Mouse (Mus musculus): Measurements from ENCODE around the gene Lmntd1.
A peak's percentile ranks its signal among the peaks of the same experiment; 100 is the strongest.

Lmntd1 gene

DNA sequence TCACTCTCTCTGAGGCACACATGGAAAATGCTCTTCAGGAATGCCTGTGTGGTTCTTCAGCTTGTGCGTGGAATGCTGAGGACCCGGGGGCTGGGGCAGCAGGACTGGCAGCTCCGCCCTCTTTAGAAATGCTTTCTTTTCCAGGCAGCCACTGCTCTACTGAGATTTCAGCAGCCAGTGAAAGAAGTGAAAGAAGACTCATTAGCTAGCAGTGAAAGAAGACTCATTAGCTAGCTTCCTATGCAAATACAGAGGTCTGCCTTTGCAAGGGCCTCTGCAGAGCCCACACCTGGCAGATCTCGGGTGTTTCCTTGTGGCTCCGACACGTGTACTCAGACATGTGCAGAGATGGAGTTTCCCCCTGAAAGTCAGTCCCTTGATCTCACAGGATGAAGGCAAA, 234.9 kb downstream of the Lmntd1 start:
- DNase-seq (ENCODE audit: low read depth, low spot score), result no peak

- DNase-seq (ENCODE audit: low read depth, low spot score), result no peak
These were observed 235.4 kb downstream of the Lmntd1 start for GRCm38 (mm10) chr6:145378689-145379088.

DNA sequence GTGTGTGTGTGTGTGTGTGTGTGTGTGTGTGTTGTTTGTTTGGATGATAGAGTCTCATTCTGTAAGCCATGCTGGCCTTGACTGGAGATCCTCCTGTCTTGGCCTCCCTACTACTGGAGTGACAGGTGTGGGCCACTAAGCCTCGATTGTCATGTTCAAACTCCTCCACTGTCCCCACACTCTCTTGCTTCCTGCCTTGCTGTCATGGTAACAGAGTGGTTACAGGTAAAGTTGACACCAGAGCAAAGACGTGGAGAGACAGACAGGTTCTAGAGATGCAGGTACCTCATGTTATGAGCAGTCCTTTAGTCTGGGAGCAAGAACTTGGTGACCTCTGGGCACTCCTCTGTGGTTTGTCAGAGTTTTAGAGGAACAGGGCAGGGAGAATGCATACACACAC, 239.7 kb downstream of the Lmntd1 start:
- DNase-seq (ENCODE audit: low read depth, low spot score), result no peak

GRCm38 (mm10) chr6:145373712-145374221, 240.4 kb downstream of the Lmntd1 start:
- no peak for DNase-seq (ENCODE audit: low read depth, low spot score)

- DNase-seq (ENCODE audit: low read depth, low spot score), result no peak
These were observed 242.1 kb downstream of the Lmntd1 start for GRCm38 (mm10) chr6:145372066-145372465.

GRCm38 (mm10) chr6:145371586-145371985, 242.5 kb downstream of the Lmntd1 start:
- DNase-seq (ENCODE audit: low read depth, low spot score), result no peak

- peak; percentile 23 for DNase-seq (ENCODE audit: low read depth, low spot score)
These were observed 243.8 kb downstream of the Lmntd1 start for GRCm38 (mm10) chr6:145370302-145370701.

- no peak for DNase-seq (ENCODE audit: low read depth, low spot score)
These were observed 244.8 kb downstream of the Lmntd1 start for GRCm38 (mm10) chr6:145369290-145369689.

DNA sequence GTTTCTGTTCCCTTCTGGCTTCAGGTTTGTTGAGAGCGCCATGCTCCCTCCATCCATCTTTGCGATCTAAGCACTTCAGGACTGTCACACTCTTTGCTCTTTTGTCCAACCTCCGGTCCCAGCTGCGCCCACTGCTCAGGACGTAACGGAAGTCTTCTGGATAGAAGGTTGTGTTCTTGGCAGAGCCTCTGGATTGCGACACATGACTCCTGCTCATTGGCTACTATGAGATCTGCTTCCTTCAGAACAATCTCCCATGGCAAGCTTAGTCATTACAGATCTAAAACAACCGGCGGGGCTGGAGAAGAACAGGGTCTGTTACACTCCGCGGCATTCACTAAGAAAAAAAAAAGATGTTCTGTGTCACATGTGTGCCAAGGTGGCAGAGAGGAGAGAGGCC, 247.6 kb downstream of the Lmntd1 start:
- DNase-seq (ENCODE audit: low read depth, low spot score), result peak; percentile 62

DNA sequence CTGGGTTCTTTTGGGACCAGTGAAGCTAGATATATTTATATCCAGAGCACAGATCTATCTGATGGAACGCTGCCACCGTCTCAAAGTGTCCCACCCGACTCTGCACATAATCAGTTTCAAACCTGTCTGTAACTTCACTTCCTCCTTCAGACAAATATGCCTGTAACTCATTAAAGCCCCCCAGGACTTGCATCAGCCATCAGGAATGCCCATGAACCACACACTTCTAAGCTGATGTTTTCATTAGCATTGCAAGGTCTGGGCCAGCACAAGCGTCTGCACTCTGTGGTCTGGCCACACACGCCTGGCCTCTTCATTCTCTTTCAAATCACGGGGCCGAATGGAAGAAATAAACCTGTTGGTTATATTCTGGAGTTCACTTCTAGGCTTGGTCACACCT, 250.4 kb downstream of the Lmntd1 start:
- DNase-seq (ENCODE audit: low read depth, low spot score), result no peak

GRCm38 (mm10) chr6:145361109-145361694, 252.9 kb downstream of the Lmntd1 start:
- DNase-seq (ENCODE audit: low read depth, low spot score), result no peak

GRCm38 (mm10) chr6:145359470-145360430, 254.4 kb downstream of the Lmntd1 start:
- peak; percentile 39 for DNase-seq (ENCODE audit: low read depth, low spot score)

DNA sequence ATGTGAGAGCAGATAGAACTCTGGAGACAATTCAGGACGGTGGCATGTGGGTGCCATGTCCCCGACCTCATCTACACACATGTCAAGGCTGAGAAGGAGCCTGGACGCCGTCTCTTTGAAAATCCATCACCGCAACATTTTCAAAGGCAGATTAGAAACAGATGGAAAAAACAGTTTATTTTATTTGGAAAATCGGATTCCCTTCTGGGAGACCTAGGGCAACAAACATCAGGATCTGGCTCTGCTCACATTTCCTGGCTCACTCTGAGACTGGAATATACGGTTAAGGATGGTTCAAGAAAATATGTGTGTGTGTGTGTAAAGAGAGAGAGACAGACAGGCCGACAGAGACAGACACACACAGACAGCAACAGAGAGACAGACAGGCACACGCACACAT, 256.1 kb downstream of the Lmntd1 start:
- no peak for DNase-seq (ENCODE audit: low read depth, low spot score)

- DNase-seq (ENCODE audit: low read depth, low spot score), result no peak
These were observed 260.3 kb downstream of the Lmntd1 start for GRCm38 (mm10) chr6:145353806-145354205.

DNA sequence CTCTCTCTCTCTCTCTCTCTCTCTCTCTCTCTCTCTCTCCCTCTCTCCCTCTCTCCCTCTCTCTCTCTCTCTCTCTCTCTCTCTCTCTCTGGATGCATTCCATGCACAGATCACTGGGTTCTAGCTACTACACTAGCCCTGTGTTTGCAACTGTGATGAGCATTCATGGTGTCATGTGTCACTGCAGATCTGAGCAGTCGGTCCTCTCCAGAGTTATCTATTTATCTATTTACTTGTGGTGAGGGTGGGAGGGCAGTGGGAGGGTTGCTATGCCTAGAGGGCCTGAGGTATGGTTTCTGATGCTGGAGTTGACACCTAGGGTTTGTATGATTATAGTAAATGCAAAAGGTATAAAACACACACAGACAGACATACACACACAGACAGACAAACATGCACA, 261.4 kb downstream of the Lmntd1 start:
- DNase-seq (ENCODE audit: low read depth, low spot score), result no peak

DNA sequence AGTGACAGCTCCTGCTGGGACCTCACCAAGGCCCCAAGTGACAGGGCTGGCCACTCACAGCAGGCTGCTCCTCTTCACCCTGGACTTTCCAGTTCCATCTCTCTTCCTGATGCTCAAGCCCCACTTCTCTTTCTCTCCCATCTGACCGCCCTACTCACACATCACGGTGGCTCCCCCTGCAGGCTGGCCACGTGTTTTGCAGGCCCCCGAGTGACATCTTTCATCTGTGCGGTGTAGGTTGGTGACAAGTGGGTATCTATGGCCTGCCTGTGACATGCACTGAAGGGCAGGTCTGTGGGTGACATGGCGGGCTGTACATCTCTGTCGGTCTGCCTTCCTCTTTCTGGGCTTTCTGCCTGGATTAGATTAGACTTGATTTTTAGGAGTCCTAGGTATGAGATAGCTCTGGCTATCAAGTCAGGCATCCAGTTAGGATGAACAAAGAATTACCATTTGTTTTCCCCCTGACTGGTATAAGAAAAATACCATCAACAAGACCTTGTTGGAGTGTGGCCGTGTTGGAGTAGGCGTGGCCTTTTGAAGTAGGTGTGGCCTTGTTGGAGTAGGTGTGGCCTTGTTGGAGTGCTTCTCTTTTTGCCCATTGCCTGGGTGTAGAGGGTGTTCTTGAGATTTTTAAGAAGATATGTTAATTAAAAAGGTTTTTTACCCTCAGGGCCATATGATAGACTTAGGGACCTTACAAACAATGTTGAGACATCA, 265.8 kb downstream of the Lmntd1 start:
- no peak for DNase-seq (ENCODE audit: low read depth, low spot score)

DNA sequence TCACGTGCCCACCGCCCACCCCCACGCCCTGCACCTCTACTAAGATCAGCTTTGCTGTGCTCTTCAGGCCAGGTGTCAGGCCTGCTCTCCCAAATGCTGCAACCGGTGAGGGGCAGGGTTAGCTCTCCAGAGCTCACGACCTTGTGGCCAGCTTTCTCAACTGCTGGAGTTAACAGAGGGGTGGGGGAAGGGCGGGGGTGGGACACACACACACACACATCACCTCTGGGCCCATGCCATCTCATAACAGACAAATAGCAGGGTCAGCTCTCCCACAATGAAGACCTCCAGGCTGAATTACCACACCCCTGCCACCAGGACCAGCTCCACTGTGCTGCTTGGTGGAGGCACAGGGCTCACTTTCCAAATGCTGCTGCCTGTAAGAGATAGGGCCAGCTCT, 266.5 kb downstream of the Lmntd1 start:
- DNase-seq (ENCODE audit: low read depth, low spot score), result no peak

DNA sequence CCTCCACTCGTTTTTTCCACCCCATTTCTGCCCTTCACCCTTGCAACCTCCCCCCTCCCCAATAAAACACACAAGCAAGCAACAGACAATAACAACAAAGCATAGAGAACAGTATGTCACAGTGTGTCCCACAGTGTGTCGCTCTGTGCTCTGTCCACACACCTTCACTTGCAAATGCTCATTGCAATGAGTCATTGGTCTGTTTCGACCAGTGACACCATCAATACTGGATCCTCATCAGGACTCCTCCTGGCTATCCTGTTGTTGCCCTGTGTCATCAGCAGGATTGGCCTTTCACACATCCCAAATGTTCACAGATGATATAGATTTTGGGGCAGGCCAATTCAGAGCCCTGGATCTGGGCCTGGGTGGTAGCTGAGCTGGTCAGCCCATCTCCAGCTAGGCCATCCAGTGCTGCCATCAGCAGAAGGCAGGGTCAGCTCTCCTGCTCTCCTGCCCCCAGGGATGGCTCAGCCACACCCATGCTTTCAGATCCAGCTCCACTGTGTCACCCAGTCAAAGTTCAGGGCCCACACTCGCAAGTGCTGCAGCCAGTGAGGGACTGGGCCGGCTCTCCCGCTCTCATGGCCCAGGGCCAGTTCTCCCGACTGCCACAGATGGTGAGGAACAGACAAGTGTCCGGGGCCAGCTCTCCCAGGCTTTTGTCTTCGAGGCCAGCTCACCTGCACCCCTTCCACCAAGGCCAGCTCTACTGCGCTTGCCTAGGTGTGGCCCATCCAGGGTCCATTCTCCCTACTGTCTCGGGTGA, 267.1 kb downstream of the Lmntd1 start:
- DNase-seq (ENCODE audit: low read depth, low spot score), result no peak

DNA sequence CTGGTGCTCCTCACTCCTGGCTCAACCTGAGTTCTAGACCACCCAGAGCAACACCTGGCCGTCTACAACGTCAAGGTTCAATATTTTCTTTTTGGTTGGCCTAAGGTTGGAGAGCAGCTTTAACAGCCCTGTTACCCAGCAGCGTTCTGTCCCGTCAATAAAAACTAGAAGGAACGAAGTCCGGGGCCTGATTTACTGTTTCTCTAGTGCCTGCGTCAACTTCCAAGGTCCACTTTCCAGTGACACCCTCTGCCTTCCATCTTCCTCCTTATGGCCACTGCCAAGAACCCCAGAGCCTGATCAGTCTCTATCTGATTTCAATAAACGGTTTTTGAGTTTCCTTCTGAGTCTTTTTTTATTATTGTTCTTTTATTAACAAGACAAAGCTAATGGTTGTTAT, 267.8 kb downstream of the Lmntd1 start:
- no peak for DNase-seq (ENCODE audit: low read depth, low spot score)

GRCm38 (mm10) chr6:145344719-145345118, 269.4 kb downstream of the Lmntd1 start:
- DNase-seq (ENCODE audit: low read depth, low spot score), result no peak

- DNase-seq (ENCODE audit: low read depth, low spot score), result no peak
These were observed 270.7 kb downstream of the Lmntd1 start for GRCm38 (mm10) chr6:145343457-145343856.
